Mouse (Mus musculus) induced T-regulatory cell, adult 2 months (primary cell): ENCODE data around the gene Cldn34c1.
"Not testable (repeated sequence)": the region's sequence is repeated elsewhere in the genome, so short reads cannot be mapped to it uniquely, and the experiment has no call there.

Source experiments
- DNase-seq: peaks from one replicate; pipeline ENCODE4 v3.0.0-alpha.2; 2012; ENCODE audit warnings: low read depth

The Cldn34c1 gene

GRCm38 (mm10) chrX:123103291-123104260 lies at the start of gene Cldn34c1:
Cldn34c1 (plus strand) TSS chrX:123103495.
- DNase-seq: peak; percentile 70

DNA sequence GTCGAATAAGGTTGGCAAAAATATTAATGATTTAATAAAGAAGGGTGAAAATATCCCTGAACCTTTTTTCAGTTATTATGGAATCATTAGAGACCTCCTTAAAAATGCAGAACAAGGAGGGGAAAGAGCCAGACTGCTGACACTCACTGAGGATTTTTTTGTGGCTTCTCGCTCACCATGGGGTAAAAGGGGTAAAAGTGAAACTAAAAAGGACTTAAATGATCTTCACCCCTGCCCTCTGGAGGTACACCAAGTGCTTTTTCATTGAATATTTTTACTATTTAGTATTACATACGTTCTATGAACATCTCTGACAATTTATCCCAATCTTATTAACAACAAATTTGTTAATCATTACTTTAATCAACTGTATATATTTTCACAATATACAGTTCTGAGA lies 15.9 kb upstream of the Cldn34c1 start:
- no peak for DNase-seq

GRCm38 (mm10) chrX:123102806-123103205 lies 489 bp upstream of the Cldn34c1 start:
- DNase-seq: not testable (repeated sequence)

DNA sequence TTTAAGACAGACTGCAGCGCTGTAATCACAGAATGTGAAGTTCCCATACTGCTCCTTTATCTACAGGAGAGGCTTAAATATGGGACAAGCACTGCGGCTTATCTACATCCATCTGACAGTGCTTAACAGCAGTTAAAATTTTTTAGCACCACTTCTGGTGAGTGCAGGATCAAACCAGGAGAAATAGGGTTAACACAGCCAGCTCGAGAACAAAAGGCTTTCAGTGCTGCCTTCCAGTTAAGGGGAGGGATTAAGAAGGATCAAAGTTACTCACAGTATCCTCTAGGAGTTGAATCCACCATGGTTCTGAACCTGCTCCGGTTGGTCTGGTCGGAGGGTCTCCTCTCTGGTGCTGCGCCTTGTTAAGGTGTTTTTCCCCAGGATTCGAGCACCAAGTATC lies 1.4 kb downstream of the Cldn34c1 start:
- not testable (repeated sequence) for DNase-seq

DNA sequence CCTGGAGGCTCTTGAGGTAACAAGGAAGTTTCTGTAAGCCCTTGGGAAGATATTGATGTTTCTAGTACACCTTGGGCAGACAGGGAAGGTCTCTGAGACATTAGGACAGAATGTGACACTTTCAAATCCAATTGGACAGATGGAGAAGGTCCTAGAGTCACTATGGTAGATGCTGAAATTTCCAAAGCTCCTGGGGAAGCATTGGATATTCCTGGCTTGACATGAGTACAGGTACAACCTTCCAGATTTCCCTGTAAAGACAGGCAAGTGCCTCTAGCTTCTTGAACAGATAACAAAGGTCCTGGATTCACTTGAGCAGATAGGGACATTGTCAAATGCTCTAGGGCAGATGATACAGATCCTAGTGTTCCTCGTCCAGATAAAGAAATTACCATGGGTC lies 119.1 kb downstream of the Cldn34c1 start, which contains the start of gene Srsx:
TSS of gene Srsx (minus strand) at position 101 of the 400 bp plus-strand sequence.
- DNase-seq: not testable (repeated sequence)
